Mouse (Mus musculus): Measurements from ENCODE around the gene Cacna2d4. TPM values are rescaled to one million over a fixed set of nuclear protein-coding genes. Genes with fewer than 3 reads are reported as not detected.

Cacna2d4 gene
- total RNA-seq (2021) = not detected
- long read RNA-seq, experiment 1 = 0 reads
- long read RNA-seq, experiment 2 = 0 reads

DNA sequence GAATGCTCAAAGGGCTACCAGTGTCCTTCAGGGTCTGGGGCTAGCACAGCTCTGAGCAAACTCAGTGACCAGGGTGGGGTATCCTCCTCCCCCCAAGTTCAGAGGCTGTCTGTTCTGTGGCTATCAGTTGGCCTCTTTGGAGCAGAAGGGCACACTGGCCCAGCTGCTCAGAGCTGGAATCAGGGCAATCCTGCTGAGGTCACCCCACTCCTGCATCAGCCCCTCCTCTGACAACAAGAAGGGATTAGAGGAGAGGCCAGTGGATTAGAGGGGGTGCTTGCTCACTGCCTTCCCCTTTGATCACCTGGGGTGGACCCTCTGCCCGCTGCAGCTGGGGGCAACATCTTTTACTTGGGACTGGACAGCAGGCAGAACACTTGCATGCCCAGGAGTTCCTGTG, at the start of gene Cacna2d4:
Gene Cacna2d4, plus strand, starts transcription at position 286 of the 400 bp plus-strand sequence.
- no peak for DNase-seq (ENCODE audit: low spot score in 2 of 2)

DNA sequence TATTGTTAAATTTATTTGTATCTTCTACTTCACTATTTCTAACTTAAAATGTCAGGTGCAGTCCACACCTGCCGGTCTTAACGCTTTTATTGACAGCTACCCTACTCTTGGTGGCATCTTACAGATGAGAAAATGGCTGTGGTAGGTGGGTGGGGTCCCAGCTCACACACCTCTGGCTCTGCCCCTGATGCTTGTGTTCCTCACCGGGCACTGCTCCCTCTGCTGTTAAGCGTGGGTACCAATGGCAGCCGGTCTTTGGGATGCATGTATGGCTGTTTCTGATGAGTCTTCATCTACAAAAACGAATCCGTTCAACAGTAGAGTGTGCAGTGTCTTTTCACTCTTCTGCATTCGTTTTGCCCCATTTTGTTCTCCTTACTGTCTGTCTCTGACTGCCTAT, 49.7 kb upstream of the Cacna2d4 start:
- DNase-seq (ENCODE audit: low spot score in 2 of 2) = no peak

DNA sequence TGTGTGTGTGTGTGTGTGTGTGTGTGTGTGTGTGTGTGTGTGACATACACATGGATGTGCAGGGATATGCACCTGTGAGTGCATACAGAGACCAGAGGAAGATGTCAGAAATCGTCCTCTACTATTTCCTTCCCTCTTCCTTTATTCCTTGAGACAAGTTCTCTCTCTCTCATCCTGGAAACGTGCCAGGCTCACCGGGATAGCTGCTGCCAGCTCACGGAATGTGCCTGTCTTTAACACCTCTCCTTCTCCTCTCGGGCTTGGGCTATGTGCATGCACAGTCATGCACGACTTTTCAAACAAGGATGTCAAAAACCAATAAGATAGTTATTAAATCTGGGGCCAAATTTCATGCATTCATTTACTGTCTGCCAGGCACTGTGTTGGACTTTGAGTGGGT, 48.7 kb upstream of the Cacna2d4 start:
- no peak for DNase-seq (ENCODE audit: low spot score in 2 of 2)

DNA sequence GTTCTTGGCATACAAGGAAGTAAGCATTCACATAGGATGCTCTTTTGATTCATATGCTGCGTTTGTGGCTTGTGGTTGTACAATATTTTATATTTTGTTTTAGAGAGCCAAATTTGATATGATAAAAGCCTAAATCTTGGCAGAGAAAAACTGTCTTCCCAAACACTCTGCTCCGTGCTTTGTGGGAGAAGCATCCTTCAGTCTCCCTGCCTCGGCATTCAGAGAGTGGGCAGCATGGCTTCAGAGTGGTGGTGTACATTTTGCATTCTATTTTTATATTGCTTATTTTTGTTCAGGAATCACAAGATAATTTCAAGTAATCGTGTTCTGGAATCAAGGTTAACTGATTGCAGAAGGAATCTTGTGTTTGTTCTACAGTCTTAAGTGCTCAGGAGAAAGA, 44.8 kb upstream of the Cacna2d4 start:
- DNase-seq (ENCODE audit: low spot score in 2 of 2) = no peak

DNA sequence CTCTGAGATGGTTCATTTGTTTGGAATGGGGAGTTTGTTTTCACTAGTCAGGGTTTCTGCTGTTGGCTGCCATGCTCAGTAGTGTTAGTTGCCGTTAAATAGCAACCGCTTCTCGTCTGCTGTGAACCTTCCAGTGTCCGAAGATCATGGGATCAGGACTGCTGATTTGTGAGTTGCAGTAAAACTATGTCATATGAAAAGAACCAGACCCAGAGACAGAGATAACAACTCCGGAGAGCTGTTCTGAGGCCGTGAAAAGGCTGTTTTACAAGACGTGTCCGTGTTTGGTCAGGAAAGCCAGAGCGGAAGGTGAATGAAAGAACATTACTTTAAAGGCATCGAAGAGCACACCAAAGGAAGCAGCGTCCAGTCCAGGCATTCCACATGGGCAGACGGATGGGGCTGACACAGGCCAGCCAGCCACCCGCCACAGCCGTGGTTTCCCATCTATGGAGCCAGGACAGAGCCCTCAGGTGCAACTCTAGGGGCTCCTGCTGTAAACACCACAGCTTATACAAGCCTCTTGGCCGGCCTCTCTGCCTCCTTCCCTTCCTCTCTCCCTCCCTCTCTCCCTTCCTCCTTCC, 42.7 kb upstream of the Cacna2d4 start:
- DNase-seq (ENCODE audit: low spot score in 2 of 2) = no peak

DNA sequence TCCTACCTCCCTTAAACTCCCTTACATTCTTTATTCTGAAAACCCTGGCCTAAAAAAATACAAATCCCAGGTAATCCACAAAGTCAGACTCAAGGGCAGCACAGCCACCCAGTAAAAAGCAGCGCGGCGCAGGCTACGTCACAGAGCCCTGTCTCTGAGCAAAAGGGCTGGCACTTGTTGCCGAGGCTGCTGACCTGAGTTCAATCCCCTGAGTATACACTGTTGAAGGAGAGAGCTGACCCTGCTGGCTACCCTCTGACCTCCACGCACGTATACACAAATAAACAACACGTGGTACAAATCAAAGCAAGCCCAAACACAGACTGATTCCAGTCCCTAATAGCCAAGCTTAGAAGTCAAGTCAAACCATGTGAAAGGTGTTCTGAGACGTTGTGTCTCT, 42.2 kb upstream of the Cacna2d4 start:
- no peak for DNase-seq (ENCODE audit: low spot score in 2 of 2)

DNA sequence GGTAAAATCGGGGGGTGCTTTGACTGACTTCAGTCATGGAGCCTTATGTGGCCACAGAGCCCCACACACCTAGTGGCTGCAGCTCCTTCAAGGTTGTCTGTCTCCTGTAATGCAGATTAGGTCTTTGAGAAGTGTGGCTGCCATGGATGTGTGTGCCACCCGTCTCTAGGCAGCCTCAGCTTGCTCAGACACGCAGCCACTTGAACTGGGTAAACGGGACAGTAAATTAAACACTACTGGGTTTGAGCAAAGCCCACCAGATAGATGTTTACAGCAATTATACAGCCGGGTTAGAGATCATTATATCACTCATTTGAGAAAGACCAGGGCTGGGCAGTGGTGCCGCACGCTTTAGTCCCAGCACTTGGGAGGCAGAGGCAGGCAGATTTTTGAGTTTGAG, 41.7 kb upstream of the Cacna2d4 start:
- DNase-seq (ENCODE audit: low spot score in 2 of 2) = no peak

DNA sequence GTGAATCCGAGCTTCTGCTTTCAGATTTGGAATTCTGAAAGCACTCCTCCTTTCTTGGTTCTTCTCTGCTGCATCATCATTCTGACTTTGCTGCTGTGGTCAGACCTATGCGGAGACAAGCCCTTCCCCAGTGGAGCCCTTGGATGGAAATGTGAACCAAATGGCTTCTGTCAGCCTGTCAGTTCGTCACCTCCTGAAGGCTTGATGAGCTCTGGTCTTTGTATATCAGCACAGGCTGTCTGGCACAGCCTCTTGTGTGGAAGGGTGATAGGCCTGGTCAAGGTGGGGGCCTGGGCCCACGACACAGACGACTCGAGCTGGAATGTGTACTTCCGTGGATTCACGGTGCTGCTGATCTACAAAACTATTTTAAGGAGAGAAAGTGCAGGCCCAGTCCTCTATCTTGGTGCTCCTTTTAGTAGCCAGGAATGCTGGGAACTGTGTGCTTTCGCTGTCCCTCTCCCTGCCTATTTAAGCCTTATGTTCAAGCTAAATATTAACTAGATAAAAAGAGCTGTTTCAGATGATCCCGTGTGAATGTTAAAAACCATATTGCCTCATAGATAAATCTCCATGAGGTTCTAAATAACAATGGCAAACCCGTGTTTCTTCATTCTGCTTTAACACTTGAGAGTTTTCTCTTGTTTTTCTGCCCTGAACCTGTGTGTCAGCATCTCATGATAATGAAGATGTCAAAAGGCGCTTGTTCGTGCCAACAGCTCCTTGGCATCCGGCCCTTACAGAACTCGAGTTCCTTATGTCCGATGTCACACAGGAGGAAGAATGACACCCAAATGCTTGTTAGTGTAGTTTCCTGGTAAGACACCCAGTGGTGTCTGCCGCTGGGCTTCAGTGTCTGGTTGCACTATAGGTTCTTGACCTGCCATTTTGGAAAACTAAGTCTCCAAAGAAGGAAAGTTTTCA, 39.7 kb upstream of the Cacna2d4 start, which contains the start of gene Cacna1c:
Gene Cacna1c, minus strand, starts transcription at position 37 of the 924 bp plus-strand sequence.
- no peak for DNase-seq (ENCODE audit: low spot score in 2 of 2)

DNA sequence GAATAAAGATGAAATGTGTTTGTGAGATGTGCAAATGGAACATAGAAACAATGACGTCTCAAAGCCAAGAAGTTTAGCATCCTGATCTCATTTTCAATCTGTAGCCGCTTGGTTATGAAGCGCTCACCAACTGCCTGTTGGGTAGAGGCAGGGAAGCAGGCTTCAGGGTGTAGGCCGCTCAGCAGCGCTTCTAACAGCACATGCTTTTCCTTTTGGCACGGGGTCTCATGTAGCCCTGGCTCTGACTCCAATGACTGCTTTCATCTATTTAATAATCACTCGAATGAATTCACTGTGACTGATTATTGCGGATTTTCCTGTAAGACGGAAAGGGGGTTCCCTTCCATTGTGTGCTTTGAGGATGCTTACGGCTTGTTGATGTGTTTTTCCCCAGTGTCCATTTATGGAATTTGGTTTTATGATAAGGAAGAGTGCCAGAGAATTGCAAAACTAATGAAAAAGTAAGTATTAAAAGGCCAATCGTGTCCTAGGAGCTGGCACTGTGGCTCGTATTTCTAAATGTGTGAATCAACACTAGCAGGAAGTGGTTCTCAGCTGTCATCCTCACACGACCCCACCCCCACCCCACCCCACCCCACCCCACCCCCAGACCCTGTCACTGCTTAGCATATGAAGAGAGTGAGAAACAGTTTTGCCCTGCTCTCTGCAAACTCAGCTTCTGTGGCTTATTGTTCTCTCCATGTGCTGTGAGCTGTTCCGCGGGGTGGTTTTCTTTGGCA, 37.6 kb upstream of the Cacna2d4 start:
- DNase-seq (ENCODE audit: low spot score in 2 of 2) = no peak

DNA sequence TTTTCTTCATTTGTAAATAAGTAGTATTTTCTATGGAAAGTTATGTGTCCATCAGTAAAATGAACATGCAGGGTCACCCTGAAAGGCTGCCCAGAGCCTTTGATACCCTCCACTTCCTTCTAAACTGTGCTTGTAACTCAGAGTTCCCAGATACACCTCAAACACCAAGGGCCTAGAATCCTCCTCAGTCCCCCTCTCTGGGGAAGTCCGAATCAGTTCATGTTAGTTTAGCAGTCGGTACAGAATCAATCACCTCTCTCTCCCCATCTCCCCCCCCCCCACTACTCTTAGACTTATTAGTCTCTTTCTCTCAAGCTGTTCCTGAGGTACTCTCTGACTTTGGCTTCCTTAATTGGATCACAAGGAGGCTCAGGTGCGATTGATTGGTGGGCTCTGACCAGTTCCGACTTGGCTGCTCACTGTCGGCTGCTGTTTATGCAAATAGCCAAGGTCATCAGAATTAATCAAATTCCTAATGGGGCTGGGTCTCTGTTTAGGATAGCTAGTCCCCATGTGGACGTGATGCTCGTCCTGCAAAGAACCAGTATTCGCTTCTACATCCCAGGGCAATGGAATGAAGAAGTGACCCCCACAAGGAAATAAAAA, 36.9 kb upstream of the Cacna2d4 start:
- DNase-seq (ENCODE audit: low spot score in 2 of 2) = peak in 1 of 2 experiments; percentile 9

DNA sequence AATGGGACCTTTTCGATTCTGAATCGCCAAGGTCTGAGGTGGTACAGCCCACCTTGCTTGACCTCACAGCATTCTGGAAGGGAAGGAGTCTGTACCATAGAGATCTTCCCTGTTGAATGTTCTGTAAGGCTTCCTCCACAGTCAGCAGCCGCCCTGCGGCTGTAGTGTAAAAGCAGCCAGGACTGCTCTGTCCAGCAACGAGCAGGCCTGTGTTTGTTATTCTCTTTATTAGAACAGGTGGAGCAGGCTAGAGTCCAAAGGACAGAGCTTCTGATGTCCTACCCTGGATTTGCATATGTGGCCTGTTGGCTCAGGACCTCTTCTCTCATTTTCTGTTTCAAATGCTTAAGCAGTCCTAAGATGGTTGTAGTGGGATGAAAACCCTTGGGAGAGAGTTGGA, 36.0 kb upstream of the Cacna2d4 start:
- no peak for DNase-seq (ENCODE audit: low spot score in 2 of 2)

DNA sequence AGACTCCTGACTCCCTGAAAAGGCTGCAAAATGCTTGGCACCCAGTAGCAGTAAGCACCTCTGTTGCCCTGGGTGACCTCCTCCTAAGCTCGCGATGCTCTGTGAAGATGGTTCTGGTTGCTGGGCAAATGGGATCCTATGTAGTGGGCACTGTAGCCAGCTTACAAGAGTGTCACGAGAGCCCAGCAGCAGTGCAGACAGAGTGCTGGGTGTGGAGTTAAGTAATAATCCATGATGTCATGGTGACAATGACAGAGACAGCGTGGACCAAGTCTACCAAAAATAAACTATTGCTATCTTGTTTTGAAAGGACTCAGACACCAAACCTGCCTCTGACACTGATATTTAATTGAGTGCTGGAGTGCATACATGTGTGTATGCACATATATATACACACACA, 34.8 kb upstream of the Cacna2d4 start:
- DNase-seq (ENCODE audit: low spot score in 2 of 2) = no peak

DNA sequence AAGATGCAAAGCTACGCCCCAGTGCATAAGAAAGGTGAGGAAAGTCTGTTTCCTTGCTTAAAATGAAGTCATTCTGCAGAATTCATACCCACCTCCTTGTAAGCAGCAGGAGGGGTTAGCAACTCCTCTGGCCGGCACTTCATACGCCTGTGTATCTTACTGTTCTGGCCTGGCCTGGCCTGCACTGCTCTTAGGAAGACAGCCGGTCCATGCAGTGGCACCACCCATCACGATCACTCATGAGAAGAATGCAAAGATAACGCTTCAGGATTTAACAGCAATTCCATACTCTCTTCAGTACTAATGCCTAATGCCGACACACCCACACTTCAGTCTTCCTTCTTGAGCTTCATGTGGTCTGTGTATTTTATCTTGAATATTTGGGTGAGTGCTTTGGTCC, 32.0 kb upstream of the Cacna2d4 start:
- DNase-seq (ENCODE audit: low spot score in 2 of 2) = peak in 1 of 2 experiments; percentile 8

DNA sequence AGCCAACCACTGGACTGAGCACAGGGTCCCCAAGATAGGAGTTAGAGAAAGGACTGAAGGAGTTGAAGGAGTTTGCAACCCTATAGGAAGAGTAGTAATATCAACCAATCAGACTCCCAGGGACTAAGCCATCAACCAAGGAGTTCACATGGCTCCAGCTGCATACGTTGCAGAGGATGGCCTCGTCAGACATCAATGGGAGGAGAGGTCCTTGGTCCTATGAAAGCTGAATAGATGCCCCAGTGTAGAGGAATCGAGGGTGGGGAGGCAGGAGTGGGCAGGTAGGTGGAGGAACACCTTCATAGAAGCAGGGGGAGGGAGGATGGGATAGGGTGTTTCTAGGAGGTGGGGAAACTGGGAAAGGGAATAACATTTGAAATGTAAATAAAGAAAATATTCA, 31.4 kb upstream of the Cacna2d4 start:
- peak in 1 of 2 experiments; percentile 7 for DNase-seq (ENCODE audit: low spot score in 2 of 2)

DNA sequence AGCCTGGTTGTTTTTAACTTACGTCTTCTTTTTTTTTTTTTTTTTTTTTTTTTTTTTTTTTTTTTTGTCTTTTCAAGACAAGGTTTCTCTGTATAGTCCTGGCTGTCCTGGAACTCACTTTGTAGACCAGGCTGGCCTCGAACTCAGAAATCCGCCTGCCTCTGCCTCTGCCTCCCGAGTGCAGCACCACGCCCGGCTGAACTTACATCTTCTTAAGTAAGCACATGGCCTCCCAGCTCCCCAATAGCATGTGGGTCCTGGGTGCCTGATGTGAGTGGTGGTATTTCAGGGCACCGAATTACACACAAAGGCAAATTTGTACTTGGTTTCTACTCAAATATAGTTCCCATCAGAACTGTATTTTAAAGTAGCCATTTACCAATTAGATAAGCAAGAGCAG, 30.3 kb upstream of the Cacna2d4 start:
- DNase-seq (ENCODE audit: low spot score in 2 of 2) = peak in 1 of 2 experiments; percentile 6

DNA sequence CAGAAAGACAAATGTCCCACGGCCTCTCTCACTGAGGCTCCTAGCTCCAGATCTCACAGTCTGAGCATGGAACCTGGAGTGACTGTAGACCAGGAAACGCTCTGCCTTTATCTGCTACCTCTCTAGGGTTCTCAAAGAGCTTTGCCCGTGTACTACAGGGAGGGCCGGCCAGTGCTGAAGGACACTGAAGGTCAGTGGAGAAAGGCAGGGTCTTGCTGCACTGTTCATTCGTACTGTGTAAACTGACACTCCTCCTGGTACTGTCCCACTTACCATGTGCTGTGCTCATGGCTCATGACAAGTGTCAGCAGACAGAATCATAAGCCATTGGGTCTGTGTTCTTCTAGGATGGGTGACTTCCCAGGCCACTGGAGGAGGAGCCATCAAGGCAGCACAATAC, 23.0 kb upstream of the Cacna2d4 start:
- DNase-seq (ENCODE audit: low spot score in 2 of 2) = peak in 1 of 2 experiments; percentile 9

DNA sequence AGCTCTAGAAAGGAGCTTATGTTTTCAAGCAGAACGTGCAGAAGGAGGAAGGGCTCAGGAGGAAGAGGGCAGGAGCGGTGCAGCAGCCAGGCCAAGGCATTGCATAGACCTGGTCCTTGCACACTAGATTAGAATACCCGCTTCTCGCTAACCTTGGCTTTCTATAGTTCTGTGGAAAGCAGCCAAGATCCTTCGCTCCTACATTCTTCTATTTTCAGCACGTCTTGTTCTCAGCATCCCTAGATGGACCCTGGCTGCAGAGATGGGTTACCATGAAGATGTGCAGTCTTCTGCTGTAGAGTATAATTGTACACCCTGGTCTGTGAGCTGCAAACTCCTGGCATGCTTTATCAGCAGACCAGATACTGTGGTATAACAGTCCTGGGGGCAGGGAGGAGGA, 22.1 kb upstream of the Cacna2d4 start:
- peak in 1 of 2 experiments; percentile 7 for DNase-seq (ENCODE audit: low spot score in 2 of 2)

DNA sequence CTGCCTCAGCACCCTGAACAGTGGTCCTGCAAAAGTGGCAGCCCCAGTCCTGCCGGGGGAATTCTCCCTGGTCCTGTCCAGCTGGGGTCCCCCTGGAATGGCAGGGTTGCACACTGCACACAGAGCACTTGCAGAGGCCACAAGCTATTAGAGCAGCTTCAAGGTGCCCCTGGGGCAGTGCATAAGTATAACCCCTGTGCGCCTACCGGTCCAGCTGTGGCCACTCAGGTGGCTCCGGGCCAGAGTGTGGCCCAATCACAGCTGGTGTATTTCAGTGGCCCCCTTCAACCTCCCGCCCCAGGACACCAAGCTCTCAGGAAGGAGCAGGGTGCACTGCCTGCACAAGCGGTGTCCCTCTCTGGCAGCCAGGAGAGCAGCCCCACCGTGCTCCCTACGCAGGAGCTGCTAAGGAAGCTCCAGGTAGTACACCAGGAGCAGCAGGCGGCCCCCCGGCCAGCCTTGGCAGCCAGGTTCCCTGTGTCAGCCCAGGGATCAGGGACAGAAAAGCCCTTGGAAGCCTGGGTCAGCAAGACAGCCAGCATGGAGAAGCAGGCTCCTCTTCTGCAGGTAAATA, 21.2 kb upstream of the Cacna2d4 start:
- peak in 1 of 2 experiments; percentile 14 for DNase-seq (ENCODE audit: low spot score in 2 of 2)

DNA sequence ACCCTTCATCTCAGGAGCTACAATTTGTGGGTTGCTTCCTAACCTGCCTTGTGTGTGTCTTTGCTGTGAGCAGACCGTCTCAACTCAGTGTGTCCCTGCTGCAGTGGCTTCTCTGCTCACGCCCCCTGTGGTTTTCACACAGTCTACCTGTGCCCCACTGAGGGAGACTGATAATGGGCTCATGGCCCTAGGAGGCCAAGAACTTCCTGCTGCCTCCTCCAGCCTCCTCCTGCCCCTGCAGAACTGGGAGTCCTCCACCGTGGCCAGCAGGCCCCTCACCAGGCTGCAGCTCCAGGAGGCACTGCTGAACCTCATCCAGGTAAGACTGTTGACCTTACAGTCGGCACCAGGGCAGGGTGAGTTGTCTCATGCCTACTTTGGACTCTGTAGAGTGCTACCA, 18.7 kb upstream of the Cacna2d4 start:
- peak in 1 of 2 experiments; percentile 15 for DNase-seq (ENCODE audit: low spot score in 2 of 2)

DNA sequence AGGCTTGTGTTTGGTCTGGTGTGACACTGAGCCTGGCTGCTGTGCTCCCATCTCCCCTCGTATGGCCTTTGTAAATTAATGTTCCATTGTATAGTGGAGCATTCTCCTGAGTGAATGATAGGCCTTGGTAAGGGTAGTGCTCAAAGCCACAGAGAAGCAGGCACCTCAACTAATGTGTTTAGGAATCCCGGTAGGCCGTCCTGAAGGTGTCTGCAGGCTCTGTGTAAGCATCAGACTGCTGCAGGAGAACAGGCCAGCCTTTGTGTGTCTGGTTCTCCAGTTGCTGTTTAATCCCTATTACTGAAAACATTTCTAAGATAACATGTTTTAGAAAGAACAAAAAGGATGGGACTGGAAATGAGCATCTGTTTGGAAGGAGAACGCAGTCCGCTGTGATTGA, 17.7 kb upstream of the Cacna2d4 start:
- DNase-seq (ENCODE audit: low spot score in 2 of 2) = no peak
